Mouse (Mus musculus) kidney, postnatal 0 days (tissue): ENCODE measurements around the gene Cilp. TPM values are rescaled to one million over a fixed set of nuclear protein-coding genes. Genes with fewer than 3 reads are reported as not detected.

ENCODE experiments used
- ATAC-seq: fragments of 200-750 bp; cut with Nextera tagmentation; replicated peaks from 2 replicates; pipeline ENCODE4 v1.8.0; 2017; ENCODE audit warnings: low read depth, moderate number of reproducible peaks, moderate TSS enrichment, moderate library complexity; ENCODE audit not compliant: low FRiP score
- DNase-seq: peaks from one replicate; pipeline ENCODE4 v3.0.0-alpha.2; 2016; ENCODE audit warnings: low spot score
- H3K27ac ChIP-seq: fragments of 300-500 bp; sonication (generic); 2 replicates; pipeline ENCODE4 v1.5.1; 2014; ENCODE audit warnings: mild to moderate bottlenecking
- H3K27me3 ChIP-seq: fragments of 300-500 bp; sonication (generic); 2 replicates; pipeline ENCODE4 v1.6.1; 2014; ENCODE audit warnings: low read length, mixed read lengths; ENCODE audit not compliant: insufficient read depth
- H3K36me3 ChIP-seq: fragments of 300-500 bp; sonication (generic); 2 replicates; pipeline ENCODE4 v1.6.1; 2014; ENCODE audit warnings: low read length, mixed read lengths; ENCODE audit not compliant: insufficient read depth
- H3K4me1 ChIP-seq: fragments of 300-500 bp; sonication (generic); replicated peaks from 2 replicates; pipeline ENCODE4 v1.6.1; 2014; ENCODE audit warnings: antibody characterized with exemption, low read length, mixed read lengths; ENCODE audit not compliant: insufficient read depth
- H3K4me2 ChIP-seq: fragments of 300-500 bp; sonication (generic); 2 replicates; pipeline ENCODE4 v1.6.1; 2014; ENCODE audit warnings: mild to moderate bottlenecking, low read length, moderate library complexity, mixed read lengths
- H3K4me3 ChIP-seq: fragments of 300-500 bp; sonication (generic); replicated peaks from 2 replicates; pipeline ENCODE4 v1.5.1; 2014; ENCODE audit warnings: low read depth, low read length
- H3K9ac ChIP-seq: fragments of 300-500 bp; sonication (generic); 2 replicates; pipeline ENCODE4 v1.6.1; 2014; ENCODE audit warnings: low read depth, low read length
- H3K9me3 ChIP-seq: fragments of 300-500 bp; sonication (generic); replicated peaks from 2 replicates; pipeline ENCODE4 v1.6.1; 2016; ENCODE audit warnings: low read length, inconsistent platforms, mixed read lengths
- CTCF ChIP-seq: IDR thresholded peaks from 2 replicates; pipeline ENCODE4 v1.5.1; 2016; ENCODE audit warnings: antibody characterized with exemption, low read depth, mild to moderate bottlenecking, moderate library complexity
- WGBS: fragments of 180-500 bp; shearing (Covaris S2); extraction: QIAGEN DNeasy Blood & Tissue Kit; methylation state at CpG from one replicate; pipeline ENCODE4 v1.1.7; 2014; 5-methylcytosine and 5-hydroxymethylcytosine counted together
- polyA plus RNA-seq: library from polyadenylated mRNA; unstranded; fragments of >200 nt; fragmentation: Nextera tagmentation; extraction: Ambion mirVana; gene quantifications from 2 replicates; pipeline ENCODE4 v1.2.1, GENCODE M21; 2015

Cilp gene
- polyA plus RNA-seq, 1 experiment from 2014 or later, result 0.51 TPM

- no peak for ATAC-seq
- H3K4me3 ChIP-seq, result no peak overlapping the region
- no peak overlapping the region for H3K9ac ChIP-seq
- no peaks in the 10 kb centered on the region for H3K4me1 ChIP-seq
- H3K9me3 ChIP-seq, result no peaks in the 10 kb centered on the region
- 93% methylated on average over 2 of the region's 2 CpGs for WGBS
- H3K27ac ChIP-seq, result no peak overlapping the region
- no peak overlapping the region for H3K4me2 ChIP-seq
- peaks cover 39% of the 10 kb centered on the region for H3K36me3 ChIP-seq
- TF ChIP-seq CTCF, result no peak
- H3K27me3 ChIP-seq, result no peaks in the 10 kb centered on the region
- DNase-seq, result no peak
These were observed 62.4 kb downstream of the Cilp start for GRCm38 (mm10) chr9:65327371-65327770.

Other genes with a start within 250 kb of the Cilp start
- gene Hacd3, start 243.5 kb upstream of the Cilp start, polyA plus RNA-seq, result 68.2 and 78.1 TPM in 2 replicates
- gene Dpp8, start 232.8 kb upstream of the Cilp start, polyA plus RNA-seq, result 22.9 and 23.2 TPM in 2 replicates
- 4.9 and 5.2 TPM in 2 replicates for gene Igdcc4, start 163.7 kb upstream of the Cilp start, polyA plus RNA-seq
- 2.2 and 2.4 TPM in 2 replicates for gene Igdcc3, start 124.0 kb upstream of the Cilp start, polyA plus RNA-seq
- 8.4 and 8.6 TPM in 2 replicates for gene Parp16, start 69.8 kb upstream of the Cilp start, polyA plus RNA-seq
- 59.5 and 62.3 TPM in 2 replicates for gene Clpx, start 29.1 kb downstream of the Cilp start, polyA plus RNA-seq
- 9.1 and 10.3 TPM in 2 replicates for gene Pdcd7, start 80.9 kb downstream of the Cilp start, polyA plus RNA-seq
- 0.08 and 0.10 TPM in 2 replicates for gene Ubap1l, start 95.9 kb downstream of the Cilp start, polyA plus RNA-seq
- gene Kbtbd13, start 126.5 kb downstream of the Cilp start, polyA plus RNA-seq, result 1.2 and 1.5 TPM in 2 replicates
- gene Rasl12, start 133.3 kb downstream of the Cilp start, polyA plus RNA-seq, result 10.4 and 10.7 TPM in 2 replicates
- 33.4 and 36.0 TPM in 2 replicates for gene Slc51b, start 157.8 kb downstream of the Cilp start, polyA plus RNA-seq
- 19.2 and 20.6 TPM in 2 replicates for gene Mtfmt, start 170.6 kb downstream of the Cilp start, polyA plus RNA-seq
- gene Spg21, start 195.8 kb downstream of the Cilp start, polyA plus RNA-seq, result 118 and 122 TPM in 2 replicates